Mouse (Mus musculus) kidney, embryonic 15.5 days (tissue): Measurements from ENCODE around the gene Tmem183a. TPM values are rescaled to one million over a fixed set of nuclear protein-coding genes. Genes with fewer than 3 reads are reported as not detected.

Source experiments
- ATAC-seq: fragments of 200-750 bp; cut with Nextera tagmentation; replicated peaks from 2 replicates; pipeline ENCODE4 v1.8.0; 2017; ENCODE audit warnings: moderate TSS enrichment; ENCODE audit not compliant: low FRiP score
- H3K27ac ChIP-seq: fragments of 300-500 bp; sonication (generic); 2 replicates; pipeline ENCODE4 v1.5.1; 2015; ENCODE audit warnings: mild to moderate bottlenecking, inconsistent platforms
- H3K27me3 ChIP-seq: fragments of 300-500 bp; sonication (generic); 2 replicates; pipeline ENCODE4 v1.6.1; 2015; ENCODE audit warnings: inconsistent platforms
- H3K36me3 ChIP-seq: fragments of 300-500 bp; sonication (generic); 2 replicates; pipeline ENCODE4 v1.6.1; 2015; ENCODE audit warnings: inconsistent platforms
- H3K4me1 ChIP-seq: fragments of 300-500 bp; sonication (generic); 2 replicates; pipeline ENCODE4 v1.6.1; 2015; ENCODE audit warnings: inconsistent platforms
- H3K4me2 ChIP-seq: fragments of 300-500 bp; sonication (generic); 2 replicates; pipeline ENCODE4 v1.6.1; 2015; ENCODE audit warnings: moderate library complexity, mild to moderate bottlenecking, inconsistent platforms
- H3K4me3 ChIP-seq: fragments of 300-500 bp; sonication (generic); replicated peaks from 2 replicates; pipeline ENCODE4 v1.5.1; 2015; ENCODE audit warnings: mild to moderate bottlenecking, inconsistent platforms
- H3K9ac ChIP-seq: fragments of 300-500 bp; sonication (generic); 2 replicates; pipeline ENCODE4 v1.6.1; 2015; ENCODE audit warnings: mild to moderate bottlenecking, inconsistent platforms
- H3K9me3 ChIP-seq: fragments of 300-500 bp; sonication (generic); replicated peaks from 2 replicates; pipeline ENCODE4 v1.6.1; 2016; ENCODE audit warnings: inconsistent platforms
- WGBS: fragments of 180-500 bp; shearing (Covaris S2); methylation state at CpG from one replicate; pipeline ENCODE4 v1.1.7; 2015; ENCODE audit warnings: mixed read lengths; 5-methylcytosine and 5-hydroxymethylcytosine counted together
- polyA plus RNA-seq: library from polyadenylated mRNA; unstranded; fragments of >200 nt; fragmentation: Nextera tagmentation; extraction: Ambion mirVana; gene quantifications from 2 replicates; pipeline ENCODE4 v1.2.1, GENCODE M21; 2015

Gene Tmem183a
- polyA plus RNA-seq, 1 experiment from 2014 or later: 79.0 TPM

- H3K9ac ChIP-seq: no peak overlapping the region
- no peaks in the 10 kb centered on the region for H3K9me3 ChIP-seq
- H3K4me1 ChIP-seq: peaks cover 12% of the 10 kb centered on the region
- no peak overlapping the region for H3K27ac ChIP-seq
- H3K27me3 ChIP-seq: peaks cover 4% of the 10 kb centered on the region; the same call in 1 of the 2 replicates
- H3K4me3 ChIP-seq: no peak overlapping the region
- H3K4me2 ChIP-seq: peak overlapping the region; percentile 68; the same call in 1 of the 2 replicates
- 58% methylated on average over 2 of the region's 2 CpGs for WGBS
- H3K36me3 ChIP-seq: no peaks in the 10 kb centered on the region
- ATAC-seq: no peak
Measured at GRCm38 (mm10) chr1:134381051-134381450, 19.3 kb upstream of the Tmem183a start.

DNA sequence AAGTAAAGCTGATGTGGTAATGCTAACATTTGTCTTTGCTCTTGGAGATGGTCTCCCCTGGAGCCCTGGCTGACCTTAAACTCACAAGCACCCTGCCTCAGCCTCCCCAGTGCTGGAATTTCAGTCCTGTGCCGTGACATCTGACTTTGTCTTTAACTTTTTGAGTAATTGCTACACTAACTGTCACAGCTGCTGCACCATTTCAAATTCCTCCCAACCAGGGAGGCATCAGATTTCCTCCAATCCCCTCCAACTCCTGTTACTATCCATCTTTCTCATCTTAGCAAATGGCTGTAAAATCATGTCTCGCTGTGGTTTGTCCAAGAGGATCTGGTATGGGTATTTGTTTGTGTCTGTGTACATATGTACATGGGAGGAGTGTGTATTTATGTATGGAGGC, 12.3 kb upstream of the Tmem183a start:
- Histone ChIP-seq H3K27ac (no peak overlapping the region), H3K9me3 (0 out of 2 replicates have a peak, but pooled peaks cover 6% of the 10 kb centered on the region), H3K4me3 (no peak overlapping the region), H3K4me2 (no peak overlapping the region), H3K9ac (no peak overlapping the region), H3K4me1 (no peaks in the 10 kb centered on the region), H3K36me3 (no peaks in the 10 kb centered on the region), H3K27me3 (no peaks in the 10 kb centered on the region)
- WGBS: 52% methylated on average over 2 of the region's 2 CpGs
- no peak for ATAC-seq

DNA sequence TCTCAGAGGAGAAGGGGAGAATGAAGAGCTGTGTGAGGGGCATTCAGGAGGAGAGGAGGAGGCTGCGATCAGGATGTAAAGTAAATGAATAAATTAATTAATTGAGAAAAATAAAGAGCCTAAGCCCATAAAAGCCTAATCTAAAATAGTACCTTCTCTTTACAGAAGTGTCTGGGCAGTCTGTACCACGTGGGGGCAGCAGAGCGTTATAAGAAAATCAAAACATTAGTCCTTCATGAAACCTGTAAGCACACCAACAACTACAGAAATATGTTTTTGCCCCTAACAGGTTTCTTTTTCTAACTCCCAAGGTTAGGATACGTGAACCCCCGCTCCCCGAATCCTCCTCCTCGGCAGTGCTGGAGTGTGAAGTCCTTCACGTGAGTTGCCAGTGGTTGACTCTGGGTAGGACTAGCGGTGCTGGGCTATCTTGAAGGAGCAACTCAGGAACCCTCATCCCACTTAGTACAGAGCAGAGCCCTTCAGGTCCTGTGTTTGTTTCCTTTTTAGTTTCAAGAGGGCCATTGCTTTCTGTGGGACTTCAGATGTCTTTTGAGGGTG, 7.1 kb upstream of the Tmem183a start:
- no peak for ATAC-seq
- Histone ChIP-seq H3K4me3 (no peak overlapping the region), H3K4me1 (no peaks in the 10 kb centered on the region), H3K27me3 (0 out of 2 replicates have a peak, but pooled peaks cover 3% of the 10 kb centered on the region), H3K9ac (no peak overlapping the region), H3K27ac (no peak overlapping the region), H3K36me3 (no peaks in the 10 kb centered on the region), H3K9me3 (0 out of 2 replicates have a peak, but pooled peaks cover 6% of the 10 kb centered on the region), H3K4me2 (no peak overlapping the region)
- WGBS: 50% methylated on average over 9 of the region's 9 CpGs

DNA sequence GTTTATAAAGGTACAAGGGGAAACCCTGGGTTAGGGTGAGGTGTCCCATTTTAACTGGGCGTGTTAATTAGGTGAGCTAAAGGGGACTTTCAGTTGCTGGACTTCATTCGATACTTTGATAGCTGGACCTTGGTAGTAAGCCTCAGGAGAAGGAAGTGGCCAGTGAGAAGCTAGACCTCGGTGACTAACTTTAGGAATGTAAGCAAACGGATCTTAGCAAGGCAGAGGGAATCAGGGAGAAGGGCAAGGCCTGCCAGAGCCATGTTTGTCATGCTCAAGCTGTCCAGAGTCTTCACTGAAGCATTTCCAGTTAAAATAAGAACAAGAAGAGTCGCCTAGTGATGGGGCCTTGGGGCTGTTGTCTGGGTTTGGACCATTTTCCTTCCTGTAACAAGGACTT, 3.7 kb upstream of the Tmem183a start:
- Histone ChIP-seq H3K27ac (no peak overlapping the region), H3K9ac (no peak overlapping the region), H3K9me3 (0 out of 2 replicates have a peak, but pooled peaks cover 2% of the 10 kb centered on the region), H3K27me3 (0 out of 2 replicates have a peak, but pooled peaks cover 3% of the 10 kb centered on the region), H3K4me1 (peaks cover 12% of the 10 kb centered on the region), H3K4me3 (no peak overlapping the region), H3K4me2 (no peak overlapping the region), H3K36me3 (peaks cover 3% of the 10 kb centered on the region)
- WGBS: 67% methylated on average over 5 of the region's 5 CpGs
- no peak for ATAC-seq

DNA sequence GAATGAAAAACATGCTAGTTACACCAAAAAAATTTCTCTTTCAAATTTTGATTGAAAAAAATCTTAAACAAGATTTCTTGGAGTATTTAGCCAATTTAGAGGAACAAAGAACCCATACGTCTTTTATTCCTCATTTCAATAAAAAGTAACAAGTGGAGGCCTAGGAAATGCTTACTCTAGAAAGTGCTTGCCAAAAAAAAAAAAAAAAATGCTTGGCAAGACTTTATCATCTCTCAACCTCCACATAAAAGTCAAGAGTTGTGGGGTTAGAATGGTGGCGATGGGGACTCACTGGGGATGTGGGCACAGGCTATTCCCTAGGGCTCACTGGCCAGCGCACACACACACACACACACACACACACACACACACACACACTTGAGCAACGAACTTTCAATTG, 1.4 kb upstream of the Tmem183a start:
- no peak overlapping the region for H3K9ac ChIP-seq
- 88% methylated on average over 4 of the region's 4 CpGs for WGBS

DNA sequence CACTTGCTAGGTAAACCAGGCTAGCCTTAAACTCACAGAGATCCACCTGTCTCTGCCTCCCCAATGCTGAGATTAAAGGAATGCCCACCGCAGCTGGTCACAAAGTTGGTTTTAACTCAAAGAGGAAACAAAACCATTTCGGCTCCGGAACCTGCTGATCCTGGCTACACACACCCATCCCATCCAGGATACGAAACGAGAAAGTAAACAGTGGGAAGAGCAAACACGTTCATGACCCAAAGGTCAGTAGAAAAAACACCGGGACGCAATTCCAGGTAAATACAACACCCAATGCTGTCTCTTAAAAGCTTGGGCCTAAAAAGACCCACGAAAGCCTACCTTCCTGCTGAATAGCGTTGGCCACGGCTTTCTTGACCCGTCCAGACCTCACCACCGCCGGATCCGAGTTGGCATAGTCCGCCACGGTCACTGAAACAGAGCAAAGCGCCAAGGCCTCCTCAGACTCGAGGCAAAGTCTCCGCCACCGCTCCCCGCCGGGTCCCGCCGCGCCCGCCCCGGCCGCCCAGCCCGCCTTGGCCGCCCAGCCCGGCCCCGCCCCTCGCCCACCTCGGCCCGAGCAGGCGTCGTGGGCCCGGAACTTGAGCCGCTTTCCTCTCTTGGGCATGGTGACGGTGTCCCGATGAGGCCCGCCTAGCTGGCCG, 453 bp downstream of the Tmem183a start:
- H3K4me1 ChIP-seq: peaks cover 18% of the 10 kb centered on the region
- peak overlapping the region; percentile 78 for H3K4me2 ChIP-seq
- H3K4me3 ChIP-seq: peak overlapping the region; percentile 85
- peak overlapping the region; percentile 96 for H3K9ac ChIP-seq
- H3K27me3 ChIP-seq: no peaks in the 10 kb centered on the region
- H3K27ac ChIP-seq: peak overlapping the region; percentile 90
- WGBS: under 1% methylated on average over 44 of the region's 44 CpGs
- H3K36me3 ChIP-seq: peaks cover 40% of the 10 kb centered on the region
- no peaks in the 10 kb centered on the region for H3K9me3 ChIP-seq
- ATAC-seq: peak; percentile 90

More for the DNA sequence above, 1.4 kb upstream of the Tmem183a start:
- H3K27me3 ChIP-seq: 0 out of 2 replicates have a peak, but pooled peaks cover 2% of the 10 kb centered on the region
- no peak overlapping the region for H3K27ac ChIP-seq
- ATAC-seq: no peak
- peaks cover 14% of the 10 kb centered on the region for H3K4me1 ChIP-seq
- H3K4me2 ChIP-seq: no peak overlapping the region
- H3K9me3 ChIP-seq: no peaks in the 10 kb centered on the region
- H3K36me3 ChIP-seq: peaks cover 24% of the 10 kb centered on the region
- H3K4me3 ChIP-seq: no peak overlapping the region

- 73% methylated on average over 7 of the region's 7 CpGs for WGBS
- no peak for ATAC-seq
- H3K36me3 ChIP-seq: peaks cover 47% of the 10 kb centered on the region
Measured at GRCm38 (mm10) chr1:134360656-134361055, 1.1 kb downstream of the Tmem183a start.

DNA sequence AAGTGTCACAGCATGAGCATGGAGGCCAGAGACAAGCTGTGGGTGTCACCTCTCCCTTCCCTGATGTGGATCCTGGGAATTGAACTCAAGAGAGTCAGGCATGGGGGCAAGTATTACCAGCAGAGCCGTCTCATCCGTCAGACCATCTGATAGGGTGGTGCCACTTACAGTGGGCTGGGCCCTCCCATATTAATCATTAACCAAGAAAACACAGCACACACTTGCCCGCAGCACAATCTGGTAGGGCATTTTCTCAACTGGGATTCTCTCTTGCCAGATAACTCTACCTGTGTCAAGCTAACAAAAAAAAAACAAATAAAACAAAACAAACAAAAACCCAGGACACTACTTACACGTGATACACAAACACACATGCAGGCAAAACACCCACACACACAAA, 4.3 kb downstream of the Tmem183a start:
- Histone ChIP-seq H3K27me3 (no peaks in the 10 kb centered on the region), H3K36me3 (peaks cover 79% of the 10 kb centered on the region), H3K9me3 (no peaks in the 10 kb centered on the region), H3K4me3 (no peak overlapping the region), H3K4me1 (peaks cover 23% of the 10 kb centered on the region), H3K4me2 (no peak overlapping the region), H3K27ac (no peak overlapping the region), H3K9ac (no peak overlapping the region)
- WGBS: 68% methylated on average over 4 of the region's 4 CpGs
- no peak for ATAC-seq

More at GRCm38 (mm10) chr1:134360656-134361055, 1.1 kb downstream of the Tmem183a start:
- Histone ChIP-seq H3K9me3 (no peaks in the 10 kb centered on the region), H3K4me1 (peaks cover 18% of the 10 kb centered on the region), H3K27me3 (no peaks in the 10 kb centered on the region), H3K9ac (peak overlapping the region; percentile 96), H3K4me2 (peak overlapping the region; percentile 78), H3K27ac (no peak overlapping the region), H3K4me3 (peak overlapping the region; percentile 85)

- peaks cover 91% of the 10 kb centered on the region for H3K36me3 ChIP-seq
- H3K27me3 ChIP-seq: no peaks in the 10 kb centered on the region
- H3K9ac ChIP-seq: no peak overlapping the region
- peak; percentile 74; the same call in 1 of the 2 replicates for ATAC-seq
- H3K4me3 ChIP-seq: no peak overlapping the region
- H3K9me3 ChIP-seq: no peaks in the 10 kb centered on the region
- peaks cover 12% of the 10 kb centered on the region for H3K4me1 ChIP-seq
- 54% methylated on average over 2 of the region's 2 CpGs for WGBS
- no peak overlapping the region for H3K4me2 ChIP-seq
- no peak overlapping the region for H3K27ac ChIP-seq
Measured at GRCm38 (mm10) chr1:134353326-134353725, 8.5 kb downstream of the Tmem183a start.

DNA sequence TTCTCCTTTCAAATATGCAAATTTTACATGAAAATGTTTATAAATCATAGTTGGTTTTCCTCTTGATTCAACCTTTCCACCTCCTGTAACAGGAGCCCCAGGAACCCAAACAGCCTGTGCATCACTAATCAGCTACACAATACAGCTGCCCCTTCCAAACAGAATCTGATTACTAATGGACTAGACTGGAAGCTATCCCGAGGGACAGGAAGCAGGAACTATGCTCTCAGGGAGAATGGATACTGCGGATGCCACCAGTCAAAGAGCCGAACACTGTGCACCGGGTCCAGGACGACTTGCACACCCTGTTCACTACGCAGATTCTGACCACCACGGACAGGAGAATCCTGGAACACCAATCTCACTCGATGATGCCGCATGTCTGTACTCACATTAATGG, 14.0 kb downstream of the Tmem183a start:
- H3K27ac ChIP-seq: no peak overlapping the region
- H3K27me3 ChIP-seq: no peaks in the 10 kb centered on the region
- no peaks in the 10 kb centered on the region for H3K9me3 ChIP-seq
- no peak overlapping the region for H3K4me3 ChIP-seq
- H3K4me1 ChIP-seq: peaks cover 19% of the 10 kb centered on the region
- peaks cover 63% of the 10 kb centered on the region for H3K36me3 ChIP-seq
- H3K4me2 ChIP-seq: no peak overlapping the region
- no peak overlapping the region for H3K9ac ChIP-seq
- WGBS: 91% methylated on average over 9 of the region's 9 CpGs
- ATAC-seq: no peak

DNA sequence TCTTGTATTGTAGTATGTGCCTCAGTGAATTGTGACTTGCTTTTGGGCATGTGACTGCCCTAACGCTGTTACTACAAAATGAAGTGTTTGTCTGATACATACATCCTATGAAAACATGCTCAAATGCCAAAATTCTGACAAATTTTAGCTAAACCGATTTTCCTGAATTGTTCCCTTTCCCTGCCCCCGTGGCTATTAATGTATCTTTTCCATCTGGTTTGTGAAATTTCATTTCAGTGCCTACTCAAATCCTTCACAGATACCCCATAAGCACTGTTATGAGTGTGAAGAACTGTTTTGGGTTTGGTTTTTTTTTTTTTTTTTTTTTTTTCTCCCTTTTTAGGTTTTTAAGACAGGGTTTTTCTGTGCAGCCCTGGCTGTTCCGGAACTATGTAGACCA, 16.7 kb downstream of the Tmem183a start:
- H3K9ac ChIP-seq: no peak overlapping the region
- no peaks in the 10 kb centered on the region for H3K9me3 ChIP-seq
- H3K4me2 ChIP-seq: peak overlapping the region; percentile 89
- no peak for ATAC-seq
- no peak overlapping the region for H3K27ac ChIP-seq
- no peaks in the 10 kb centered on the region for H3K27me3 ChIP-seq
- H3K4me3 ChIP-seq: peak overlapping the region; percentile 56
- WGBS: 75% methylated on average over 4 of the region's 4 CpGs
- H3K36me3 ChIP-seq: peaks cover 36% of the 10 kb centered on the region
- peaks cover 16% of the 10 kb centered on the region for H3K4me1 ChIP-seq
